Mouse (Mus musculus): ENCODE results near the gene Mllt11.

DNA sequence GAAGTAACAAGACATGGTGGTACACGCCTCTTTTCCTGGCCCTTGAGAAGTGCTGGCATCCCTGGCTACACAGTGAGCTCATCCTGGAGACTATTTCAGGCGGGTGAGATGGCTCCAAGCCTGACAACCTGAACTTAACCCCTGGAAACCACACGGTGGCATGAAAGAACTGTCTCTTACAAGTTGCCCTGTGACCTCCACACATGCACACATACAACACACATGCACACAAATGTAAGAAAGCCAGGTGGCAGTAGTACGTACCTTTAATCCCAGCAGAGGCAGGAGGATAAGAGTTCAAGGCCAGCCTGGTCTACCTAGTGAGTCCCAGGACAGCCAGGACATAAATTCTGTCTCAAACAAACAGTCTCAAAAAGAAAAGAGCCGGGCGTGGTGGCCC is 7.1 kb upstream of the Mllt11 start:
- no peak for TF ChIP-seq CTCF (IDR thresholded peaks at IDR 0.05; ENCODE audit: control insufficient read depth, insufficient read depth, insufficient read length)
- no peak for TF ChIP-seq MYOG (IDR thresholded peaks at IDR 0.05; ENCODE audit: control insufficient read depth, extremely low read depth, insufficient read length)
- TF ChIP-seq CEBPB (IDR thresholded peaks at IDR 0.05; ENCODE audit: low read depth), result no peak

Data from C2C12 (cell line).